Mouse (Mus musculus) kidney, postnatal 14 days (tissue): Measurements from ENCODE around the gene Slc39a11.
"Not testable (repeated sequence)": the region's sequence is repeated elsewhere in the genome, so short reads cannot be mapped to it uniquely, and the experiment has no call there.

ENCODE experiments used
- DNase-seq: peaks from one replicate; pipeline ENCODE4 v3.0.0; 2022; ENCODE audit warnings: mixed read lengths

Slc39a11 gene

GRCm38 (mm10) chr11:113666648-113667047 lies 16.8 kb upstream of the Slc39a11 start:
- DNase-seq, result peak; percentile 68

- DNase-seq, result no peak
These were observed 16.3 kb upstream of the Slc39a11 start for GRCm38 (mm10) chr11:113666205-113666604.

DNA sequence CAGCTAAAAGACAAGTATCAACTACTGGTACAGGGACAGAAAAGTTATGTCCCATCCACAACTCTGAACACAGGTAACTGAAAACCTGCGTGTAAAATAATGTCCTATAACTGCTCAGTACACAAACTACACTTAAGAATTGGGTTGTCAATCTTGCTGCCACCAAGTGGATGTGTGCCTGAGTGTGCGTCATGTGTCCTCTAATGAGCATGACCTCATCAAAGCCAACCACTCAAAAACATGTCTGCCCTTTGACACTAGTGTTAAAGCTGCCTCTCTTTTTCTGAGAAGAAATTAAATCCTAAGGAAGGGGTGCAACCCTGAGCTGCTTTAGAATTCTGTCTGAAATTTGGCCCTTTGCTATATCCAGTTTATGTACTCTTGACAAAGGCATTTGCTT lies 14.4 kb upstream of the Slc39a11 start:
- no peak for DNase-seq

- DNase-seq, result no peak
These were observed 12.0 kb upstream of the Slc39a11 start for GRCm38 (mm10) chr11:113661835-113662351.

- DNase-seq, result no peak
These were observed 11.1 kb upstream of the Slc39a11 start for GRCm38 (mm10) chr11:113660940-113661339.

DNA sequence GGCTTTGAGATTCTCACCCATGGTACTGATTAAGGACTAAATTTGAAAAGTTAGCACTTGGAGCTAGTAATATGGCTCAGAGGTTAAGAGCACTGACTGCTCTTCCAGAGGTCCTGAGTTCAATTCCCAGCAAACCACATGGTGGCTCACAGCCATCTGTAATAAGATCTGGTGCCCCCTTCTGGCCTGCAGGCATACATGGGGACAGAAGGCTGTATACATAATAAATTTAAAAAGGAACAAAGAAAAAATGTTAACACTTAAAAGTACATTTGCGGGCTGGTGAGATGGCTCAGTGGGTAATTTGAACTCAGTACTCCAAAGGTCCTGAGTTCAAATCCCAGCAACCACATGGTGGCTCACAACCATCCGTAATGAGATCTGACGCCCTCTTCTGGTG lies 10.3 kb upstream of the Slc39a11 start:
- not testable (repeated sequence) for DNase-seq

DNA sequence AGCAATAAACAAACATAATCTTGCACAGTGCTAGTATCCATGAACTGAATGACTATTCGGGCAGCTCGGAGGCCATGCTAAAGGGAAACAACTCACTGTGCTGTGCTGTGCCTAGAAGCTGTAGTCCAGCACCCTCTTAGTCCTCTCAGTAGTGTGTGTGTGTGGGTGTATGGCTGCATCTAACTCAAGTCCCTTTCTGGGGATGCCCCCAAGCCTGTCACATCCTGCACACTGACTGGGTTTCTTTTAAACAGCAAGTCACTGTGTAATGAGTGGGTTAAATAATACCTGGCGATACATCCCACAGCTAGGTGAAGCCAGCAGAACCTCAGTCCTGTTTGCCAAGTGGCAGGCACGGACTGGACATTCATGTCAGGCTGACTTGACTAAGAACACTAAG lies 8.9 kb upstream of the Slc39a11 start:
- no peak for DNase-seq

DNA sequence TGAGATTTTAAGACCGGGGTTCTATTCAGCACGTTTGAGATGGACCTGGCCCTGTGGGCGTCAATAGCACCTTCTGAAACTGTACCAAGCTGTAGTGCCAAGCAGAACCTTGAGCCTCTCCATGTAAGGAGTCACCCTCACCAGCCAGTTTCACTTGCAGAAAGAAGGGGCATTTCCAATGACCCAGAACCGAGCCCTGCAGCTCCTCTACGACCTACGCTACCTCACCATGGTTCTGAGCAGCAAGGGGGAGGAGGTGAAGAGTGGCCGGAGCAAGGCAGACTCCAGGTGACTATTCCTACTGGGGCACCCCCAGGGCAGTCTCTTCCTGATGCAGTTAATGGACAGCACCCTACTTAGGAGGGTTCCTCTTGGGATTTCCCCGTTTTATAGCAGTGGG lies 8.4 kb upstream of the Slc39a11 start:
- DNase-seq, result peak; percentile 41

GRCm38 (mm10) chr11:113657221-113657620 lies 7.3 kb upstream of the Slc39a11 start:
- DNase-seq, result no peak

DNA sequence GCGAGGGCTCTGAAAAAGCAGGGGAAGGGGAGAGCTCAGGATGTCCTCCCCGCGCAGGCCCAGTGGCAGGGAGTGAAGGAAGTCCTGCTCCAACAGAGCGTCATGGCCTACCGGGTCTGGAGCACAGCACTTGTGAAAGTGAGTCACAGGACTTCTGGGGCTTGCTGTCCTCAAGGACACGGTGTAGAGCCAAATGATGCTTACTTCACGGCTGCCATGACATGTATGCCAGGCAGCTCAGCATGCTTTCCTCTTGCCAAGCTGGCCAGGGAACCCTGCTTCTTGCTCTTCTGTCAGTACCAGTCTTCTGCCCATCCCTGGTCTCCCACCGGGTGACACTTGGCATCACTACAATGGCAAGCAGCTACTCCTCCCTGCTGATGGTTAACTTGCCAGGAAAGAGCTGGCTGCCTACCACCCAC lies 6.6 kb upstream of the Slc39a11 start:
- no peak for DNase-seq

GRCm38 (mm10) chr11:113654561-113655270 lies 4.8 kb upstream of the Slc39a11 start:
- DNase-seq, result no peak

DNA sequence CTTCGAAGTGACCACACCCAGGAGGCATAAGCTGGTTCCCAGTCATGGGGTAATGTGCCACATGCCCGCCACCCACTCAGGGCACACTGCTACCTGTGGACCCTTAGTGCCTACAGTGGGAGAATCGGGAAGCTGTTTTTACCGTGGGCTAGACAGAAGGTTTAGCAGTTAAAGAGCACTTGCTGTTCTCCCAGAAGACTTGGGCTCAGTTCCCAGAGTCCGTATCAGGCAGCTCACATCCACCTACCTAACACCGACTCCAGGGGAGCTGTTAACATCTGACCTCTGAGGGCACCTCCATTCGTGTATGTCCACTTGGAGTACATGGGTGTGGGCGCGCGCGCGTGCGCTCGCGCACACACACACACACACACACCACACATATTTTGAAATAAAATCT lies 4.2 kb upstream of the Slc39a11 start:
- DNase-seq, result no peak

DNA sequence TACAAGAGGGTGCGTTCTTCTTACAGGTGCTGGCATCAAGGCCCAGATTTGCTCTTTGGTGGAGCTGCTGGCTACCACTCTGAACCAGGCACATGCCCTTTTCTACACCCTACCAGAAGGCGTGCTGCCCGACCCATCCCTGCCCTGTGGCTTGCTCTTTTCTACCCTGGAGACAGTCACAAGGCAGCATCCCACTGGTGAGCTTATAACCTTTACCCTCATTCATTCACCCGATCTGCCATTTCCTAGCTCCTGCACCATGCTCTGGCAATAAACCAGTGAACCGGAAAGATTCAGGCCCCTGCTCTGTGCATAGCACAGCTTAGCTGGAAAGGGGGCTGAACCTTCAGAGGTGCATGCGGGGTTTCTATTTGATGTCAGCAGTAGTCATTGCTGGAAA lies 2.6 kb upstream of the Slc39a11 start:
- peak; percentile 65 for DNase-seq

- peak; percentile 58 for DNase-seq
These were observed 2.0 kb upstream of the Slc39a11 start for GRCm38 (mm10) chr11:113651907-113652273.

- DNase-seq, result no peak
These were observed 1.5 kb upstream of the Slc39a11 start for GRCm38 (mm10) chr11:113651206-113651906.

GRCm38 (mm10) chr11:113648690-113649352 lies 1.1 kb downstream of the Slc39a11 start, which contains the start of gene Cog1:
TSS of gene Cog1 (plus strand) at chr11:113649169.
- no peak for DNase-seq

- peak; percentile 76 for DNase-seq
These were observed 1.7 kb downstream of the Slc39a11 start for GRCm38 (mm10) chr11:113648152-113648551.

- no peak for DNase-seq
These were observed 4.7 kb downstream of the Slc39a11 start for GRCm38 (mm10) chr11:113645181-113645580.

GRCm38 (mm10) chr11:113638680-113639079 lies 11.2 kb downstream of the Slc39a11 start:
- no peak for DNase-seq

DNA sequence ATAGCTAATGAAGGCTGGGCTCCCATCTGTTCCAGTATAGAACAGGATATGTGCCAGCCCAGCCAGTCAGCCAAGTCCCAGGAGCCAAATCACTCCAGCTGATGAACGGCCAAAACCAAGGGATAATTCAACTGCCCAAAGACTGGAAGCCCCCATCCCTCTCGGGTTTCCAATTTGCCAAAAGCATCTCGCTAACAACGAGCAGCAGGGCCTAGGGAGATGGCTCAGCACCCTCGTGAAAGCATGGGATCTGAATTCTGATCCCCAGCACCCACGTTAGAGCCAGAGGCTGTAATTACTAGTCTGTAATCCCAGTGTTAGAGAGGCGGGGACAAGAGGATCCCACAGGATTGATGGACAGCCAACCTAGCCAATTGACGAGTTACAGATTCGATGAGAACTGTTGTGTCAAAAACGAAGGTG lies 15.2 kb downstream of the Slc39a11 start:
- no peak for DNase-seq

GRCm38 (mm10) chr11:113633398-113633797 lies 16.5 kb downstream of the Slc39a11 start:
- DNase-seq, result no peak

DNA sequence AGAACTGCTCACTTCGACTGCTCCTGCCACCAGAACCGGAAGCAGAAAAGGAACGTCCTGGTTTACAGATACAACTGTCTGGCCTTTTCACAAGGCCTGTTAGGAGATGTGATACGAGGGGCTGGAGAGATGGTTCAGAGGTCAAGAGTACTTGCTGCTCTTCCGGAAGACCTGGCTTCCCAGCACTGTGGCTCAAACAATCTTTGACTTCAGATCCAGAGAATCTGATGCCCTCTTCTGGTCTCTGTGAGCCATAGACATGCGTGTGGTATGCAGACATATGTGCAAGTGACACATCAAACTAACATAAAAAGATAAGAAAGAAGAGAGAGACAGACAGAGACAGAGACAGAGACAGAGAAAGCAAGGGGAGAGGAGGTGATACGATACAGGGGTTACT lies 17.6 kb downstream of the Slc39a11 start:
- DNase-seq, result no peak

GRCm38 (mm10) chr11:113631862-113632261 lies 18.0 kb downstream of the Slc39a11 start:
- no peak for DNase-seq

DNA sequence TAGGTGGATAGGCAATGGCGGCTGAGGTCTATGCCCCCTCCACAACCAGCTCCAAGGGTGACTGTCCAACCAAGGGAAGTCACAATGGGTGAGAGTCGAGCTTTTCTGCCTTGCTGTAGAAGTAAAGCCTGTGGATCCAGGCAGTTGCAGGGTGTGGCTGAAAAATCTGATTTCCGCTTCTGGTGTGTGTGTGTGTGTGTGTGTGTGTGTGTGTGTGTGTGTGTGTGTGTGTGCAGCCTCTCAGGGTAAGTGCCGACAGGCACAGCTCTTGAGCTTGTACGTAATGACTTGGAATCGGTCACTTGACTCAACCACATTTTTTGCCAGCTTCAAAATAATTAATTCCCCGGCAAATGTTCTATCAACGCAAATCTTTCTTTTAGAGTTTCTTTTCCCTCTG lies 18.6 kb downstream of the Slc39a11 start:
- DNase-seq, result no peak
